Mouse (Mus musculus) heart, postnatal 14 days (tissue): ENCODE results near the gene Rxfp3. TPM values are rescaled to one million over a fixed set of nuclear protein-coding genes. Genes with fewer than 3 reads are reported as not detected.

Experiments
- total RNA-seq, 2 experiments: library from RNA; stranded (reverse); gene quantifications; 2 replicates each; pipeline ENCODE4 v1.2.3; 2021

The Rxfp3 gene
- total RNA-seq, 2 experiments from 2014 or later = 0.05 to 0.07 TPM

Other genes with a start within 250 kb of the Rxfp3 start
- gene C1qtnf3, start 85.7 kb downstream of the Rxfp3 start, total RNA-seq = under 1 TPM; 0.27 to 0.53 TPM
- 10 to 100 TPM; 23.4 to 26.2 TPM for gene Amacr, start 56.2 kb downstream of the Rxfp3 start, total RNA-seq
- not detected for gene Slc45a2, start 37.3 kb downstream of the Rxfp3 start, total RNA-seq
- gene Adamts12, start 26.8 kb upstream of the Rxfp3 start, total RNA-seq = 10 to 100 TPM; 17.4 to 17.9 TPM